Mouse (Mus musculus) lung, embryonic 14.5 days (tissue): ENCODE measurements around the gene LTO1. TPM values are rescaled to one million over a fixed set of nuclear protein-coding genes. Genes with fewer than 3 reads are reported as not detected.
A peak's percentile ranks its signal among the peaks of the same experiment; 100 is the strongest.

Experiments
- ATAC-seq: fragments of 200-750 bp; cut with Nextera tagmentation; 2 replicates; pipeline ENCODE4 v1.8.0; 2017; ENCODE audit warnings: mild to moderate bottlenecking, moderate TSS enrichment, moderate library complexity; ENCODE audit not compliant: insufficient read depth
- DNase-seq: peaks from one replicate; pipeline ENCODE4 v3.0.0-alpha.2; 2015
- H3K27ac ChIP-seq: fragments of 300-500 bp; sonication (generic); 2 replicates; pipeline ENCODE4 v1.5.1; 2014; ENCODE audit warnings: low read depth, mild to moderate bottlenecking, moderate library complexity
- H3K27me3 ChIP-seq: fragments of 300-500 bp; sonication (generic); 2 replicates; pipeline ENCODE4 v1.6.1; 2014; ENCODE audit warnings: low read length, control low read depth; ENCODE audit not compliant: insufficient read depth
- H3K36me3 ChIP-seq: fragments of 300-500 bp; sonication (generic); 2 replicates; pipeline ENCODE4 v1.6.1; 2014; ENCODE audit warnings: control low read depth; ENCODE audit not compliant: insufficient read depth
- H3K4me1 ChIP-seq: fragments of 300-500 bp; sonication (generic); 2 replicates; pipeline ENCODE4 v1.6.1; 2014; ENCODE audit warnings: antibody characterized with exemption, control low read depth; ENCODE audit not compliant: insufficient read depth
- H3K4me2 ChIP-seq: fragments of 300-500 bp; sonication (generic); 2 replicates; pipeline ENCODE4 v1.6.1; 2014; ENCODE audit warnings: mild to moderate bottlenecking
- H3K4me3 ChIP-seq: fragments of 300-500 bp; sonication (generic); 2 replicates; pipeline ENCODE4 v1.5.1; 2014; ENCODE audit warnings: low read depth, low read length
- H3K9ac ChIP-seq: fragments of 300-500 bp; sonication (generic); 2 replicates; pipeline ENCODE4 v1.6.1; 2014
- H3K9me3 ChIP-seq: fragments of 300-500 bp; sonication (generic); 2 replicates; pipeline ENCODE4 v1.6.1; 2016; ENCODE audit warnings: low read depth, low read length, control low read depth
- CTCF ChIP-seq: IDR thresholded peaks from 2 replicates; pipeline ENCODE4 v1.5.1; 2016; ENCODE audit warnings: antibody characterized with exemption, low read depth
- WGBS: fragments of 180-500 bp; shearing (Covaris S2); extraction: QIAGEN DNeasy Blood & Tissue Kit; methylation state at CpG from one replicate; pipeline ENCODE4 v1.1.7; 2014; 5-methylcytosine and 5-hydroxymethylcytosine counted together
- polyA plus RNA-seq: library from polyadenylated mRNA; unstranded; fragments of >200 nt; fragmentation: Nextera tagmentation; extraction: Ambion mirVana; gene quantifications from 2 replicates; pipeline ENCODE4 v1.2.1, GENCODE M21; 2014

LTO1 gene
- polyA plus RNA-seq, result 22.1 and 22.3 TPM in 2 replicates

- H3K36me3 ChIP-seq, result peaks cover 19% of the 10 kb centered on the region; the same call in 1 of the 2 replicates
- peak; percentile 95 for ATAC-seq
- under 1% methylated on average over 55 of the region's 55 CpGs for WGBS
These were observed at the start of gene LTO1 for GRCm38 (mm10) chr7:144914948-144915750. Gene LTO1, plus strand, starts transcription at chr7:144915100.

GRCm38 (mm10) chr7:144867161-144867560 is 47.7 kb upstream of the LTO1 start:
- no peak overlapping the region for H3K27ac ChIP-seq
- H3K9ac ChIP-seq, result no peak overlapping the region
- no peaks in the 10 kb centered on the region for H3K9me3 ChIP-seq
- no peaks in the 10 kb centered on the region for H3K36me3 ChIP-seq
- no peak overlapping the region for H3K4me3 ChIP-seq
- WGBS, result 48% methylated on average over 4 of the region's 4 CpGs
- TF ChIP-seq CTCF, result no peak
- DNase-seq (no peak), ATAC-seq (no peak)
- H3K4me1 ChIP-seq, result no peaks in the 10 kb centered on the region
- H3K4me2 ChIP-seq, result no peak overlapping the region
- H3K27me3 ChIP-seq, result peaks cover 35% of the 10 kb centered on the region

More at GRCm38 (mm10) chr7:144914948-144915750, at the start of gene LTO1:
- no peaks in the 10 kb centered on the region for H3K9me3 ChIP-seq
- H3K4me1 ChIP-seq, result no peaks in the 10 kb centered on the region
- peak; percentile 97 for DNase-seq
- H3K27me3 ChIP-seq, result no peaks in the 10 kb centered on the region
- H3K4me3 ChIP-seq, result peak within 1 kb of the TSS; percentile 87
- TF ChIP-seq CTCF, result no peak
- peak within 1 kb of the TSS; percentile 91 for H3K4me2 ChIP-seq
- H3K27ac ChIP-seq, result peak within 1 kb of the TSS; percentile 60; the same call in 1 of the 2 replicates
- H3K9ac ChIP-seq, result peak within 1 kb of the TSS; percentile 80

- peaks cover 30% of the 10 kb centered on the region for H3K27me3 ChIP-seq
- no peak overlapping the region for H3K27ac ChIP-seq
- no peaks in the 10 kb centered on the region for H3K9me3 ChIP-seq
- H3K4me1 ChIP-seq, result no peaks in the 10 kb centered on the region
- no peak overlapping the region for H3K9ac ChIP-seq
- H3K4me2 ChIP-seq, result no peak overlapping the region
- DNase-seq, result peak; percentile 14
- H3K4me3 ChIP-seq, result no peak overlapping the region
- no peaks in the 10 kb centered on the region for H3K36me3 ChIP-seq
- ATAC-seq, result no peak
- no peak for TF ChIP-seq CTCF
- WGBS, result 65% methylated on average over 8 of the region's 8 CpGs
These were observed 47.3 kb upstream of the LTO1 start for GRCm38 (mm10) chr7:144867602-144868001.

GRCm38 (mm10) chr7:144872420-144872819 is 42.5 kb upstream of the LTO1 start:
- Histone ChIP-seq H3K9me3 (no peaks in the 10 kb centered on the region), H3K27ac (no peak overlapping the region), H3K4me1 (no peaks in the 10 kb centered on the region), H3K9ac (no peak overlapping the region), H3K4me3 (no peak overlapping the region), H3K36me3 (no peaks in the 10 kb centered on the region), H3K4me2 (no peak overlapping the region), H3K27me3 (no peaks in the 10 kb centered on the region)
- ATAC-seq, result peak; percentile 24; the same call in 1 of the 2 replicates
- peak; percentile 45 for DNase-seq
- TF ChIP-seq CTCF, result no peak
- WGBS, result 36% methylated on average over 4 of the region's 4 CpGs

GRCm38 (mm10) chr7:144873160-144873559 is 41.7 kb upstream of the LTO1 start:
- no peak overlapping the region for H3K4me3 ChIP-seq
- no peak for TF ChIP-seq CTCF
- H3K9ac ChIP-seq, result no peak overlapping the region
- H3K36me3 ChIP-seq, result no peaks in the 10 kb centered on the region
- no peaks in the 10 kb centered on the region for H3K9me3 ChIP-seq
- no peak overlapping the region for H3K27ac ChIP-seq
- DNase-seq (no peak), ATAC-seq (no peak)
- 72% methylated on average over 4 of the region's 4 CpGs for WGBS
- H3K27me3 ChIP-seq, result no peaks in the 10 kb centered on the region
- no peaks in the 10 kb centered on the region for H3K4me1 ChIP-seq
- no peak overlapping the region for H3K4me2 ChIP-seq

GRCm38 (mm10) chr7:144874226-144874625 is 40.7 kb upstream of the LTO1 start:
- Histone ChIP-seq H3K4me1 (no peaks in the 10 kb centered on the region), H3K27me3 (no peaks in the 10 kb centered on the region), H3K4me2 (no peak overlapping the region), H3K9me3 (no peaks in the 10 kb centered on the region), H3K27ac (no peak overlapping the region), H3K4me3 (no peak overlapping the region), H3K9ac (no peak overlapping the region), H3K36me3 (no peaks in the 10 kb centered on the region)
- 62% methylated on average over 4 of the region's 4 CpGs for WGBS
- no peak for ATAC-seq
- no peak for TF ChIP-seq CTCF
- DNase-seq, result no peak

GRCm38 (mm10) chr7:144878401-144878800 is 36.5 kb upstream of the LTO1 start:
- no peak overlapping the region for H3K27ac ChIP-seq
- no peaks in the 10 kb centered on the region for H3K9me3 ChIP-seq
- TF ChIP-seq CTCF, result no peak
- H3K4me2 ChIP-seq, result no peak overlapping the region
- H3K27me3 ChIP-seq, result no peaks in the 10 kb centered on the region
- ATAC-seq (no peak), DNase-seq (no peak)
- H3K9ac ChIP-seq, result no peak overlapping the region
- no peaks in the 10 kb centered on the region for H3K4me1 ChIP-seq
- H3K36me3 ChIP-seq, result no peaks in the 10 kb centered on the region
- 97% methylated on average over 1 of the region's 1 CpGs for WGBS
- no peak overlapping the region for H3K4me3 ChIP-seq
